Mouse (Mus musculus): ENCODE results near the gene Lhcgr.

Gene Lhcgr

DNA sequence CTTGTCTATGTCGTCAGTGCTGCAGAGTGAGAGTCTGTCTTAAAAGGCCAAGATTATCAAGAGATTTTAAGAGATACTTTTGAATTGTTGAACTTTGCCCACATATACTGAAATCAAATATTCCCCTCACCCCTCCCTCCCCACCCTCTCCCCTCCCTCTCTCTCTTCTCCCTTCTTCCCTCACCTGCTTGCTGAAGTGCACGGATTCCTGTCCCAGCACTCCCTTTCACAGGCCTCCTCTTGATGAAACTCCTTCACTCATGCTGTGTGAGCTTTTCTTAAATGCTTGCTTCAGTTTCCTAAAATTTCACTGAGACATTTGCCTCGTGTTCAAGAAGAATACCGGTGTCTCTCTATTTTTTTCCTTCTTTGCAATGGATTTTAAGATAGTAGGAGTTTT is 88.7 kb downstream of the Lhcgr start:
- DNase-seq (ENCODE audit: low spot score in 2 of 2) = no peak

DNA sequence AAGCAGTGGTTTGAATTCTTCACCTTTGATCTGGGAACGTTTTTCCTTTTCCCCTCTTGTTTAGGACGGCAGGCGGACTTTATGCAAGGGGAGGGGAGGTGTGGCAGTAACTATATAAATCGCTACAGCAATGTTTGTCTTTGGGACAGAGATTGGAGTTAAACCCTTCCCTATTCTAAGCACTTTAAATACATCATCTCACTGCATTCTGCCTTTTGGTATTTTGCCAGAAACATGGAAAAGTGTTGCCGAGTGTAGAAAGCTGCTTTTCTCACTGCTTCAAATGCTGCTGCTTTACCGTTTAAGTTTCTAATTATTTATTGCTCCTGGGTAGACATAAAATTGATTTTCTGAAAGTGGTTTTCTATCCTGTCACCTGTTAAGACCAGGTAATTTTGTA is 89.4 kb downstream of the Lhcgr start:
- no peak for DNase-seq (ENCODE audit: low spot score in 2 of 2)

DNA sequence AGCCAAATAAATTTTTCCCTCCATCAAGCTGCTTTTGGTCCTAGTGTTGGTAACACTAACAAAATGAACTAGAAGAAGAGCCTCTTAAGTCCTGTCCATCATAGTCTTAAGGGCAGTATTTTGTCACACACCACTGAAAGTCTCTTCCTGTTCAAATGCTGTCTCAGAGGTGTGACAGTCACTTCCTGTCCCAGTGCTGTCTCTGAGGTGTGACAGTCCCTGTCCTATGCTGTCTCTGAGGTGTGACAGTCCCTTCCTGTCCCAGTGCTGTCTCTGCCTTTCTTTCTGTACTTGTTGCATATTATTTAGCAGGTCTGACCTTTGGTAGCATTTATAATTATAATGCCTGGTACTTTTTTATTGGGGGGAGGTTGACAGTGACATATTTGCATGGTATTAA is 90.9 kb downstream of the Lhcgr start:
- no peak for DNase-seq (ENCODE audit: low spot score in 2 of 2)

DNA sequence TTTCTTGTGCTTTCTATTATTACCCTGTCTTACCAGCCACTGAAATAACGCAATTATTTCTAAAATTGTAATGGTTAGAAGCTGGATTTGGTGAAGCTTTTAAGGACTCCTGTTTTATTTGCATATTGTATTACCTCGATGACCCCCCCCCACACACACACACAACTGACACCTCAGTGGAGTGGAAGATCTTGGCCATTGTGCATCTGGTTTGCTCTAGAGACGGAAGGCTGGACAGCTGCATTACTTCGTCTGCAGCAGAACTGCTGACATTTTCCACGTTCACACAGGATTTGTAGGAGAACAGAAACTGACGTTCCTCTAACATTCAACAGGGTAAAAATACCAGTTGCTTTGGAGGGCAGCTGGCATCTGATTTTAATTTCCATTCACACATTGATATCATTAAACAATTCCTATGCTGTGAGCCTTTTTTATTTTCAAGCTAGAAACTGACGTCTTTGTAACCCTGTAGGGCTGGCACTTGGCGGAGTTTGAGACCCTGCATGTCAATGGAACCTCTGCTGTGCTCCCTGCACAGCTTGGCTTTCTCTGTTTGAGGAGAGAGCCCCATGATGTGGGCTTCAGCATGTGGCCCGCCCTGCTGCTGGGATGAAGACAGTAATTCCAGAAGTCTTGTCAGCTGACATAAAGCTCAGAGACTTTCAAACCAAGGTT is 95.0 kb downstream of the Lhcgr start:
- no peak for DNase-seq (ENCODE audit: low spot score in 2 of 2)

DNA sequence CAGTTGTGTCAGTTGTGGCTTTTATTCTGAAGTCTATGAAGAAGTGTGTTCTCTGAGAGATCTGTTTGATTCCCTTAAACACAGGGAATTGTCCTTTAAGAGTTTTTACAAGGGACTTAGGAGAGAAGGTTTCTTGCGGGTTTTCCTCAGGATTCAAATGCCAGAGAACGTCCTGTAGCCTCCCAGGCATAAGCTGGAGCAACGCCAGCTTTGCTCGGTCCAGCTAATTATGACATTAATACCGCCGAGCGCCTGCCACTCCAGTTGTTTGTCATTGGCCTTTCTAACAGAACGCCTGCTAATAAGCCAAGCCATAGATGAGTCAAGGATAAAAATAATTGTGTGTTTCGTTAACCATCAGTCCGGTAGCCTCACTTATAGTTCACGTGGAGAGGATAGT is 103.6 kb downstream of the Lhcgr start:
- DNase-seq (ENCODE audit: low spot score in 2 of 2) = no peak

DNA sequence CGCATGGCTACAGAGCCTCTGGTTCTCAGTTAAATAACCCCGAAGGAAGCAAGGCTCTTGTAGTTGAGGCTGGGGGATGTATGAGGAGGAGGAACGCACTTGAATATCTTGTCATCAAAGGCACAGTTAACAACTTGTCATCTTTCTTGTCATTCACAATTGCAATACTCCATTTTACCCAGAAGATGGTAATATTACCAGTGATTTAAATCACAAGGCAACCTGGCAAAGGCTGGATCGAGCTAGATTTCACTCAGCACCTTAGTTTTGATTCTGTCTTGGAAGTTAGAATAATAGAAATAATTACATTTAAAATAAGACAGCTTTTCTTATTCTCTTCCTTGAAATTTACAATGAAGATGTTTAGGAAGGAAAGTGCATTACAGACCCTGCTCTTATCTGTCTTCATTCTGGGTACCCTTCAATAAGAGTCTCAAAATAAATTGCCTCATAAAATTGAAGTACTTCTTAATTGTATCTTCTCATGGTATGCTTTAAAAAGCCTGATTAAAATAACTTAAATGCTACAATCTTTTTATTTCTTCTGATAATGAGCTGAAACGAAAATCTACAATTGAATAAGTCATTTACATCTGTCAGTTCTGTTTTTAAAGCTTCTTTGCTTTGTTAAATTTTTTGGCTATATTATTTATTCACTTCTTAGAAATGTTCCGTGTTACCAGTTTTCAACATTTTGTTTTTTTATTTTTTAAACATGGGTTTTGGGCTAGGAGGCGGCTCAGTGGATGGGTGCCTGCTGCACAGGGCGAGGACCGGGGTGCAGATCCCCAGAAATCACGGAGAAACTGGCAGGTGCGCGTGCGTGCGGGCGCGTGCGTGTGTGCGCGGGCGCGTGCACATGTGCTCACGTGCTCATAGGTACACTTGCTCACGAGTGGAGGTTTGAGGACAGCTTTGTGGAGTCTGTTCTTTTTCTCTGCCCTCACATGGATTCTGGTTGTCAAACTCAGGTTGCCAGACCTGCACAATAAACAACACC is 116.2 kb downstream of the Lhcgr start:
- DNase-seq (ENCODE audit: low spot score in 2 of 2) = no peak

DNA sequence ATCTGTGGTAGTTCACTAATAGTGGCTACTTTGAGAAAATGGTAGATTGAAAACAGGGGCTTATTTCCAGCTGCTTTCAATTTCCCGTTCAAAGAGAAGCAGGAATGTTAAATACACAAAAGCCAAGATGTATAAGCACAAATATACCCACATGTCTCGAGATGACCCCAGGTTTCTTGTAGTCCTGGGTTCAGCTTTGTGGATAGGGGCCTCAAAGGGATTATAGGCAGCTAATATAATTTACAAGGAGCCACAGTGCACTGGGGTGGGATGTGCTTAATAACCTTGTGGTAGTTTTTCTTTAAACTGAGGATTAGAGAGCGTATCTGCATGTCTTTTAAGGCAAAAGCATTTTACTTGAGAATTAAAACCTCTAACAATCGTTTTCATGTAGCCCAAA is 121.0 kb downstream of the Lhcgr start:
- DNase-seq (ENCODE audit: low spot score in 2 of 2) = no peak

DNA sequence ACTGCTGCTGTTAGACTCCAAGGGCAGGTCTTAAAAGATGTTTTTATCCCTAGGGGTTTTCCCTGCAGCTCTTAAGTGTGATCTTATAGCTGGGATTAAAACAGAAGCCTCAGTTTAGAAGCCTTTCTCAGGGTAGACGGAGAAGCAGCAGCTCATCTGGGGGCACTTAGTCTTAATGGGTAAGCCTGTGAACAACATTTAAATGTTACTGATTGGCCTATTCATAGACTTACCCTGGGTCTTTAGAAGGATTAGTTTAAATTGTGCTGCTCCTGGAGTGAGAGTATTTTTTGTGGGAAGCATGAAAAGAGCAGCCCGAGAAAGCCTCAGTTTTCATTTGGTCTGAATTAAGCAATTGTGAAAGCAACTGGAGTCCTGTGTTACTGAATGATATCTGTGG is 121.9 kb downstream of the Lhcgr start:
- no peak for DNase-seq (ENCODE audit: low spot score in 2 of 2)

DNA sequence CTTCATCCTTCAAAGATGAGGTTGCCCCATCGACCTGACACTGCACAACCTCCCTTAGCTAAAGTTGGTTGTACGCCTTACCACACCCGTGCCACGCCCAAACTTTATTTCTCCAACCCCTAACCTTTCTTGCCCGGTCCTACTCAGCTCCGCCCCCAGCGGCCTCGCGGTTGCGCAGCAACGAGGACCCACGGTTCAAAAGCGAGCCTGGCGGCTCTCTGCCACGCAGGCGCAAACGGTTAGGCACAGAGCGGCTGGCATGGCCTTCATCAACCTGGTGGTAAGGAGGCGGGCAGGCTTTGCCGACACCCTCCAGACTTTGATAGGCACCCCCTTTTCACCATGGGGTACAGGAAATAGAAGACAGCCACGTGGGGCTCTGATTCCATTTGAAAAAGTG is 123.3 kb downstream of the Lhcgr start, which contains the start of gene Gtf2a1l:
Gene Gtf2a1l, plus strand, starts transcription at position 209 of the 400 bp plus-strand sequence.
- DNase-seq (ENCODE audit: low spot score in 2 of 2) = no peak
